Mouse (Mus musculus) liver, embryonic 13.5 days (tissue): ENCODE results near the gene Mill2. TPM values are rescaled to one million over a fixed set of nuclear protein-coding genes. Genes with fewer than 3 reads are reported as not detected.

Experiments
- ATAC-seq: fragments of 200-750 bp; cut with Nextera tagmentation; 2 replicates; pipeline ENCODE4 v1.8.0; 2017; ENCODE audit warnings: low read depth, mild to moderate bottlenecking, moderate number of reproducible peaks, moderate library complexity
- DNase-seq: peaks from one replicate; pipeline ENCODE4 v3.0.0; 2022
- H3K27ac ChIP-seq: fragments of 300-500 bp; sonication (generic); 2 replicates; pipeline ENCODE4 v1.5.1; 2015; ENCODE audit warnings: moderate library complexity, mild to moderate bottlenecking, inconsistent platforms
- H3K27me3 ChIP-seq: fragments of 300-500 bp; sonication (generic); 2 replicates; pipeline ENCODE4 v1.6.1; 2015; ENCODE audit warnings: mild to moderate bottlenecking, inconsistent platforms
- H3K36me3 ChIP-seq: fragments of 300-500 bp; sonication (generic); 2 replicates; pipeline ENCODE4 v1.6.1; 2015; ENCODE audit warnings: mild to moderate bottlenecking, inconsistent platforms
- H3K4me1 ChIP-seq: fragments of 300-500 bp; sonication (generic); replicated peaks from 2 replicates; pipeline ENCODE4 v1.6.1; 2015; ENCODE audit warnings: inconsistent platforms
- H3K4me2 ChIP-seq: fragments of 300-500 bp; sonication (generic); 2 replicates; pipeline ENCODE4 v1.6.1; 2015; ENCODE audit warnings: inconsistent platforms, mild to moderate bottlenecking, moderate library complexity
- H3K4me3 ChIP-seq: fragments of 300-500 bp; sonication (generic); replicated peaks from 2 replicates; pipeline ENCODE4 v1.5.1; 2015; ENCODE audit warnings: mild to moderate bottlenecking, inconsistent platforms
- H3K9ac ChIP-seq: fragments of 300-500 bp; sonication (generic); 2 replicates; pipeline ENCODE4 v1.6.1; 2015; ENCODE audit warnings: mild to moderate bottlenecking, inconsistent platforms
- H3K9me3 ChIP-seq: fragments of 300-500 bp; sonication (generic); replicated peaks from 2 replicates; pipeline ENCODE4 v1.6.1; 2016; ENCODE audit warnings: inconsistent platforms
- WGBS: fragments of 180-500 bp; shearing (Covaris S2); methylation state at CpG from one replicate; pipeline ENCODE4 v1.1.7; 2015; ENCODE audit not compliant: insufficient replicate concordance; 5-methylcytosine and 5-hydroxymethylcytosine counted together
- polyA plus RNA-seq: library from polyadenylated mRNA; unstranded; fragments of >200 nt; fragmentation: Nextera tagmentation; extraction: Ambion mirVana; gene quantifications from 2 replicates; pipeline ENCODE4 v1.2.1, GENCODE M21; 2015

The Mill2 gene
- polyA plus RNA-seq, 1 experiment from 2014 or later = 0.20 TPM

DNA sequence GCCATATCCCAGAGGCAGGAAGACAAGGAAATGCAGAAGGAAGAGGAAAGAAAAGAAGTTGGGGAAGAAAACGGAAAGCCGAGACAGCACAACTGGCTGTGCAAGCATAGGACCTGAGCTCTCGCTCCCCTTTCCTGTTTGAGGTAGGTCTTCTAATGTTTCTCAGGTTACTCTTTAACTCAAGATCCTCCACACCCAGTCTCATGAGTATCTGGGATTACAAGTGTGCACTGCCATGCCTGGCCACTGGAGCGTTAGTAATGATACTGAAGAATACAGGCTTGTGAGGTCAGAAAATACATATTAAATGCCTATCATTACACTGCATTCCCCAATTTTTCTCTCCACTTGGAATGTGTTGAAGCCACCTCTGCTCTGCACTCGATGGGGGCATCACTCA, 35.6 kb downstream of the Mill2 start:
- no peak overlapping the region for H3K27ac ChIP-seq
- H3K4me3 ChIP-seq = no peak overlapping the region
- peaks cover 8% of the 10 kb centered on the region for H3K27me3 ChIP-seq
- DNase-seq (no peak), ATAC-seq (no peak)
- H3K4me1 ChIP-seq = 0 out of 2 replicates have a peak, but pooled peaks cover 4% of the 10 kb centered on the region
- no peaks in the 10 kb centered on the region for H3K9me3 ChIP-seq
- no peak overlapping the region for H3K9ac ChIP-seq
- H3K36me3 ChIP-seq = no peaks in the 10 kb centered on the region
- no peak overlapping the region for H3K4me2 ChIP-seq
- WGBS = 65% methylated on average over 5 of the region's 5 CpGs

GRCm38 (mm10) chr7:18878691-18879090, 38.9 kb downstream of the Mill2 start:
- 55% methylated on average over 7 of the region's 7 CpGs for WGBS
- H3K27me3 ChIP-seq = no peaks in the 10 kb centered on the region

GRCm38 (mm10) chr7:18883991-18884744, 44.4 kb downstream of the Mill2 start:
- peak; percentile 57; the same call in 1 of the 2 replicates for ATAC-seq
- Histone ChIP-seq H3K36me3 (no peaks in the 10 kb centered on the region), H3K4me3 (no peak overlapping the region), H3K4me2 (no peak overlapping the region), H3K9ac (no peak overlapping the region), H3K4me1 (peaks cover 7% of the 10 kb centered on the region; the same call in 1 of the 2 replicates), H3K27ac (no peak overlapping the region), H3K27me3 (no peaks in the 10 kb centered on the region), H3K9me3 (no peaks in the 10 kb centered on the region)
- DNase-seq = no peak
- 31% methylated on average over 9 of the region's 9 CpGs for WGBS

More at GRCm38 (mm10) chr7:18878691-18879090, 38.9 kb downstream of the Mill2 start:
- DNase-seq (no peak), ATAC-seq (no peak)
- H3K4me1 ChIP-seq = no peaks in the 10 kb centered on the region; the same call in 1 of the 2 replicates
- H3K9me3 ChIP-seq = no peaks in the 10 kb centered on the region
- no peak overlapping the region for H3K4me3 ChIP-seq
- no peak overlapping the region for H3K4me2 ChIP-seq
- H3K9ac ChIP-seq = no peak overlapping the region
- H3K36me3 ChIP-seq = no peaks in the 10 kb centered on the region
- H3K27ac ChIP-seq = no peak overlapping the region

DNA sequence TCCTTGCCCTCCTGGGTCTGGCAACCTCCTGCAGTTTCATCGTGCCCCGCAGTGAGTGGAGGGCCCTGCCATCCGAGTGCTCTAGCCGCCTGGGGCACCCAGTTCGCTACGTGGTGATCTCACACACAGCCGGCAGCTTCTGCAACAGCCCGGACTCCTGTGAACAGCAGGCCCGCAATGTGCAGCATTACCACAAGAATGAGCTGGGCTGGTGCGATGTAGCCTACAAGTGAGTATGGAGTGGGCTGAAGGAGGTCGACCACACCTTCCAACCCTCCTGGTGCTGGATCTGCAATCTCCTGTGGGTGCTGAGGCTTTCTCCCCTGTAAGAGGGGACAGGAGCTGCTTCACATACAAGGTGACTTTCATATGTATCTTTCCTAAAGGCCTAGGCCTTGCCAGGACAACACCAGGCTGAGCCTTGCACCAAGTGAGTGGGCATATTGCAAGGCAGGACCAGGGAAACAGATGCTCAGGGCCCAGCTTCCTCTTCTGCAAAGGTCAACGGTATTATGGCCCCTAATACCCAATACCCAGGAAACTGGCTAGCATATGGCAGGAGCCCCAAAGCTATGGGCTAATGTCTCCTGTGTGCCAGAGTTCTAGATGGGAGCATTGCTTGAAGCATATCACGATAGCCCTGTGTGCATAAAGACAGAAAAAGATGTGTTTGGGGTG, 45.1 kb downstream of the Mill2 start:
- WGBS = 33% methylated on average over 13 of the region's 13 CpGs
- Histone ChIP-seq H3K4me2 (no peak overlapping the region), H3K9me3 (no peaks in the 10 kb centered on the region), H3K27me3 (no peaks in the 10 kb centered on the region), H3K9ac (no peak overlapping the region), H3K36me3 (no peaks in the 10 kb centered on the region), H3K27ac (no peak overlapping the region), H3K4me3 (no peak overlapping the region), H3K4me1 (peaks cover 7% of the 10 kb centered on the region; the same call in 1 of the 2 replicates)
- DNase-seq = no peak
- ATAC-seq = no peak

DNA sequence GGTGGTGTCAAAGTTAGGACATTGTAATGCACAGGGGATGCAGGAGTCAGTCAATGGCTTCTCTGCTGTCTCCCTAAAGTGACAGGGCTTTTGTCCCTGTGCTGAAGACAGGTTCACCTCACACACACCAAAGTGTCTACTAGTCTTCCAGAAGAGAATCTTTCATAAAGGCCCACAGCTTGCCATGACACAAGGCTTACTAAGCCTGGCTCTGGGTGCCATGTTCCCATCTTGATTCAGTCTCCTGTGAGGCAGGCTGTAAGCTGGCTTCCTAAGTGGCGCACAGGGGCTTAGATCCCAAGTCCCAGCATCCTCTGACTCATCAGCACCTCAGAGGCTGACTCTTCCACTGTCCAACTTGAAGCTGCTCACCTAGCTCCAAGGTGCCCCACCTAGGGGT, 47.2 kb downstream of the Mill2 start:
- Histone ChIP-seq H3K4me2 (no peak overlapping the region), H3K9me3 (no peaks in the 10 kb centered on the region), H3K36me3 (no peaks in the 10 kb centered on the region), H3K4me1 (peaks cover 7% of the 10 kb centered on the region; the same call in 1 of the 2 replicates), H3K27ac (no peak overlapping the region), H3K27me3 (no peaks in the 10 kb centered on the region), H3K4me3 (no peak overlapping the region), H3K9ac (no peak overlapping the region)
- ATAC-seq (no peak), DNase-seq (no peak)
- 50% methylated on average over 1 of the region's 1 CpGs for WGBS

DNA sequence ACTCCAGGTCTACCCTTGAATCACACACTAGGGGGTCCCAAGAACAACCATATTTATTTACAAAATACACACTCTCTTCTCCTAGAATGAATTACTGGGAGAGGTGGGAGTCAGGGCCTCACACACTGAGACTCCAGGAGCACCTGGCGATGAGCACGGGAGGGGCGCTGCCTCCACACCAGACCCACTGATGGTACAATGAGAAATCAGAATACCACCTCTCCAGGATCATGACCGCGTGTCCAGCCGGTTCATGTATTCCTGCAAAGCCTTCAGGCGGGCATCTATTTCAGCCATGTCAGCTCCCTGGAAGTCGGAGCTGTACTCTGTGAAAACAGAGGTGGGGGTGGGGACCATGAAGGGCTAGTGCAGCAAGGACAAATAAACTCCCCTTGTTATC, 51.1 kb downstream of the Mill2 start:
- WGBS = 80% methylated on average over 8 of the region's 8 CpGs

DNA sequence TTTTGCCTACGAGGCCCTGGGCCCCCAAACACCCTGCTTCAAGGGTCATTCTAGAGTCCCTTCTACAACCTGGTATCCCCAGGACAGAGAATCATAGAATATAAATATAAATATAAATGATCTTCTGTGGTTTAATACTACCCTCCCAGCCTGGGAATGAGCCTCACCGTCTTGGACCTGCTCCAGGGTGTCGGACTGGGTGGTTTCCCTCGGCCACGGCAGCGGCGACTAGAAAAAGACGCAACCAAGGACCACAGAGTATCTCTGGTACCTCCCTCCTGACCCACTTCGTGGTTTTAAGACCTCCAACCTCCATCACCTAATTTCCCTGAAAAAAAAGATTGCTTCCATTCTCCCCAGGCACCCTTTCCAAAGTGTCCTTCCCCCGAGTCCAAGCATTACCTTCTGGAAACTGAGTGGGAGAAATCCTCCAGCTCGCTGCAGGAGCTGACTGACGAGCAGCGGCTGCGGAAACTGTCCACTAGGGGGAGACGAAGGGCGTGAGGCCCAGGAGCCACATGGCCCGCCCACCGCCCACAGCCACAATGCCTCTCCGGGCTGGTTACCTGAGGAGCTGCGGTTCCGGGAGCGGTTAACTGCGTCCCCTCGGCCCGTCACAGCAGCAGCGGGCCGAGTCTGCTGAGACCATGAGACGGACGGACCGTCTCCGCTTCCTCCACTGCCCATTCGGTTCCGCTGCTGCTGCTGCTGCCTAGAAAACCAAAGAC, 52.3 kb downstream of the Mill2 start:
- H3K9me3 ChIP-seq = no peaks in the 10 kb centered on the region
- ATAC-seq (peak; percentile 42), DNase-seq (peak; percentile 62)
- 18% methylated on average over 33 of the region's 33 CpGs for WGBS
- H3K9ac ChIP-seq = peak overlapping the region; percentile 46; the same call in 1 of the 2 replicates
- H3K4me3 ChIP-seq = peak overlapping the region; percentile 48
- H3K27ac ChIP-seq = no peak overlapping the region
- peak overlapping the region; percentile 69 for H3K4me2 ChIP-seq
- H3K4me1 ChIP-seq = peaks cover 23% of the 10 kb centered on the region
- H3K36me3 ChIP-seq = no peaks in the 10 kb centered on the region
- peaks cover 21% of the 10 kb centered on the region for H3K27me3 ChIP-seq

More for the DNA sequence above, 51.1 kb downstream of the Mill2 start:
- Histone ChIP-seq H3K27me3 (peaks cover 21% of the 10 kb centered on the region), H3K4me3 (no peak overlapping the region), H3K27ac (no peak overlapping the region), H3K4me1 (peaks cover 23% of the 10 kb centered on the region), H3K9ac (no peak overlapping the region), H3K4me2 (no peak overlapping the region), H3K9me3 (no peaks in the 10 kb centered on the region), H3K36me3 (no peaks in the 10 kb centered on the region)
- ATAC-seq = no peak
- no peak for DNase-seq

- H3K9me3 ChIP-seq = no peaks in the 10 kb centered on the region
- no peak overlapping the region for H3K27ac ChIP-seq
- peak; percentile 44 for ATAC-seq
- H3K4me1 ChIP-seq = peaks cover 23% of the 10 kb centered on the region
- H3K4me3 ChIP-seq = peak overlapping the region; percentile 48; the same call in 1 of the 2 replicates
- DNase-seq = no peak
- no peak overlapping the region for H3K9ac ChIP-seq
- peaks cover 21% of the 10 kb centered on the region for H3K27me3 ChIP-seq
- H3K36me3 ChIP-seq = no peaks in the 10 kb centered on the region
- 32% methylated on average over 27 of the region's 27 CpGs for WGBS
- peak overlapping the region; percentile 70; the same call in 1 of the 2 replicates for H3K4me2 ChIP-seq
Measured at GRCm38 (mm10) chr7:18893009-18893408, 53.2 kb downstream of the Mill2 start.

GRCm38 (mm10) chr7:18893651-18894430, 54.1 kb downstream of the Mill2 start:
- Histone ChIP-seq H3K9ac (0 out of 2 replicates have a peak overlapping the region, but pooled peaks have one; percentile 19), H3K4me3 (peak overlapping the region; percentile 44), H3K4me1 (peaks cover 23% of the 10 kb centered on the region), H3K9me3 (no peaks in the 10 kb centered on the region), H3K4me2 (peak overlapping the region; percentile 70), H3K27me3 (peaks cover 21% of the 10 kb centered on the region), H3K27ac (no peak overlapping the region), H3K36me3 (no peaks in the 10 kb centered on the region)
- 4% methylated on average over 41 of the region's 41 CpGs for WGBS
- DNase-seq (peak; percentile 56), ATAC-seq (peak; percentile 56)

DNA sequence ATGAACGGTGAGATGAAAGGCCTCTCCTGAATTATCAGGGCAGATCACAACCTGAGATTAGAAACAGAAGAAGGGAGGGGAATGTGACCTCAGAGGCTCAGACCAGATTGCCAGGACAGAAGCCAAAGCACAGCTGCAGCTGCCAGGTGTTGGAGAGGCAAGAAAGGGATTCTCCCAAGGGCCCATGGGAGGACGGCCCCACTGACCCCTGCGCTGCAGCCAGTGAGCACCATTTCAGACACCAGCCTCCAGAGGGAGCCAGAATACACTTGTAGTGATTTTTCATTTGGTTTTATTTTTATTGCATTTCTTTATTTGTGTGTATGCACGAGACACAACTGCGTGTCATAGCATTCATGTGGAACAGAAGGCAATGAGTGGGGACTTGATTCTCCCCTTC, 56.8 kb downstream of the Mill2 start:
- Histone ChIP-seq H3K36me3 (0 out of 2 replicates have a peak, but pooled peaks cover 9% of the 10 kb centered on the region), H3K4me1 (peaks cover 23% of the 10 kb centered on the region), H3K9ac (no peak overlapping the region), H3K27me3 (peaks cover 21% of the 10 kb centered on the region), H3K9me3 (no peaks in the 10 kb centered on the region), H3K4me2 (no peak overlapping the region), H3K4me3 (no peak overlapping the region), H3K27ac (no peak overlapping the region)
- ATAC-seq (no peak), DNase-seq (no peak)
- 55% methylated on average over 5 of the region's 5 CpGs for WGBS
